Mouse (Mus musculus) hindbrain, embryonic 11.5 days (tissue): ENCODE measurements around the gene Rrp8. TPM values are rescaled to one million over a fixed set of nuclear protein-coding genes. Genes with fewer than 3 reads are reported as not detected.

Source experiments
- ATAC-seq: fragments of 200-750 bp; cut with Nextera tagmentation; 2 replicates; pipeline ENCODE4 v1.8.0; 2017; ENCODE audit warnings: mild to moderate bottlenecking, moderate TSS enrichment, moderate library complexity; ENCODE audit not compliant: low FRiP score
- DNase-seq: peaks from one replicate; pipeline ENCODE4 v3.0.0-alpha.2; 2015; ENCODE audit warnings: low spot score
- H3K27ac ChIP-seq: fragments of 300-500 bp; sonication (generic); 2 replicates; pipeline ENCODE4 v1.5.1; 2014; ENCODE audit warnings: mild to moderate bottlenecking, low read depth, low read length
- H3K27me3 ChIP-seq: fragments of 300-500 bp; sonication (generic); 2 replicates; pipeline ENCODE4 v1.6.1; 2014; ENCODE audit warnings: mild to moderate bottlenecking, low read length, moderate library complexity, mixed read lengths; ENCODE audit not compliant: control insufficient read depth, insufficient read depth
- H3K36me3 ChIP-seq: fragments of 300-500 bp; sonication (generic); 2 replicates; pipeline ENCODE4 v1.6.1; 2014; ENCODE audit warnings: mild to moderate bottlenecking, low read length, moderate library complexity, mixed read lengths; ENCODE audit not compliant: control insufficient read depth, insufficient read depth
- H3K4me1 ChIP-seq: fragments of 300-500 bp; sonication (generic); replicated peaks from 2 replicates; pipeline ENCODE4 v1.6.1; 2014; ENCODE audit warnings: low read length, mixed read lengths; ENCODE audit not compliant: control insufficient read depth, insufficient read depth
- H3K4me2 ChIP-seq: fragments of 300-500 bp; sonication (generic); replicated peaks from 2 replicates; pipeline ENCODE4 v1.6.1; 2014; ENCODE audit warnings: mild to moderate bottlenecking, low read depth, low read length
- H3K4me3 ChIP-seq: fragments of 300-500 bp; sonication (generic); 2 replicates; pipeline ENCODE4 v1.5.1; 2014; ENCODE audit warnings: low read depth, low read length
- H3K9ac ChIP-seq: fragments of 300-500 bp; sonication (generic); 2 replicates; pipeline ENCODE4 v1.6.1; 2014; ENCODE audit warnings: low read depth, low read length
- H3K9me3 ChIP-seq: fragments of 300-500 bp; sonication (generic); 2 replicates; pipeline ENCODE4 v1.6.1; 2016; ENCODE audit warnings: low read length; ENCODE audit not compliant: control insufficient read depth
- WGBS: fragments of 180-500 bp; shearing (Covaris S2); extraction: QIAGEN DNeasy Blood & Tissue Kit; methylation state at CpG from one replicate; pipeline ENCODE4 v1.1.7; 2014; 5-methylcytosine and 5-hydroxymethylcytosine counted together
- polyA plus RNA-seq: library from polyadenylated mRNA; unstranded; fragments of >200 nt; fragmentation: Nextera tagmentation; extraction: Ambion mirVana; gene quantifications from 2 replicates; pipeline ENCODE4 v1.2.1, GENCODE M21; 2014

The Rrp8 gene
- 33.1 and 44.1 TPM in 2 replicates for polyA plus RNA-seq

GRCm38 (mm10) chr7:105736911-105737521 lies at the start of gene Rrp8:
Gene Rrp8, minus strand, starts transcription at chr7:105737385.
- no peak for DNase-seq
- Histone ChIP-seq H3K9me3 (no peaks in the 10 kb centered on the region), H3K4me1 (peaks cover 4% of the 10 kb centered on the region; the same call in 1 of the 2 replicates), H3K36me3 (peaks cover 2% of the 10 kb centered on the region; the same call in 1 of the 2 replicates), H3K27ac (peak within 1 kb of the TSS; percentile 66), H3K4me3 (peak within 1 kb of the TSS; percentile 73), H3K27me3 (no peaks in the 10 kb centered on the region), H3K9ac (peak within 1 kb of the TSS; percentile 90), H3K4me2 (peak within 1 kb of the TSS; percentile 61)
- no peak for ATAC-seq
- WGBS = under 1% methylated on average over 30 of the region's 30 CpGs

- Histone ChIP-seq H3K9ac (peak overlapping the region; percentile 98), H3K9me3 (no peaks in the 10 kb centered on the region), H3K27me3 (no peaks in the 10 kb centered on the region), H3K36me3 (no peaks in the 10 kb centered on the region), H3K4me2 (peak overlapping the region; percentile 74), H3K27ac (peak overlapping the region; percentile 94), H3K4me3 (peak overlapping the region; percentile 95), H3K4me1 (peaks cover 2% of the 10 kb centered on the region; the same call in 1 of the 2 replicates)
- ATAC-seq = peak; percentile 79
- 10% methylated on average over 16 of the region's 20 CpGs for WGBS
- peak; percentile 62 for DNase-seq
Measured at GRCm38 (mm10) chr7:105786506-105787284, 49.5 kb upstream of the Rrp8 start.

DNA sequence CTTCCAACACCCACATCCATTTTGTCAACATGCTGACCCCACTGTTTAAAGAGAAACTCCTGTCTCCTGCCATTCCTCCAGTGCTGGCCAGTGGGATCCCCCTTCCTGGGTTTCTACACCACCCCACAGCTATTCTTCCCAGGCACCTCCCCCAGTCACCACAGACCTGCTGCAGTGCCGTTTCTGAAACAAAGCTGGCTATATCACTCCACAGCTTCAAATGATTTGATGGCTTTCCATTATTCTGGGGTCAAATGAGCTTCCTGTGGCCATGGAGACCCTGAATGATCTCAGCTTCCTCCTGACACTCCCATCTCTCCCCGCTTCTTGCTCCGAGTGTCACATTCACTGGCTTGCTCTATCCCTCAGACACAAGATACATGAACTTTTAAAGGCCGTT lies 47.4 kb upstream of the Rrp8 start:
- WGBS = 19% methylated on average over 4 of the region's 4 CpGs
- peak overlapping the region; percentile 17; the same call in 1 of the 2 replicates for H3K9ac ChIP-seq
- H3K4me2 ChIP-seq = no peak overlapping the region; the same call in 1 of the 2 replicates
- ATAC-seq (no peak), DNase-seq (no peak)
- no peak overlapping the region for H3K27ac ChIP-seq
- H3K36me3 ChIP-seq = no peaks in the 10 kb centered on the region
- no peak overlapping the region for H3K4me3 ChIP-seq
- no peaks in the 10 kb centered on the region for H3K9me3 ChIP-seq
- peaks cover 2% of the 10 kb centered on the region; the same call in 1 of the 2 replicates for H3K4me1 ChIP-seq
- H3K27me3 ChIP-seq = no peaks in the 10 kb centered on the region

DNA sequence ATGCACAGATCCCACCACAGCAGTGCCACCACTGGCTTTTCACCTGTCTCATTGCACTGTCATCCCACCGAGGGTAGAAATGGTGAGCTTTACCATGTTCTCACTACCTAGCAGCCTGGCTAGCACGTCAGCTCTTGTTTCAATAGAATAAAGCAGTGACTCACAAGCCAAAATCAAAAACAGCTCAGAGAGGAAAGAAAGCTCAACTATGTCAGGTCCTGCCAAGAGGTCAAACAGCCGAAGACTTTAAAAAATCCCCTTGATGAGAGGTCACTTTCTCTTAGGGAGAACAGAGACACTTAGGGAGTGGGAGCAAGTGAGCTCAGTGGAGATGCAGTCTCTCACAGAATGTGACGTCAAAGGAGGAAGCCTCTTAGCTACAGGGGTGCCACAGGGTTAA lies 46.7 kb upstream of the Rrp8 start:
- H3K9me3 ChIP-seq = no peaks in the 10 kb centered on the region
- no peak for DNase-seq
- H3K4me2 ChIP-seq = no peak overlapping the region
- no peak overlapping the region for H3K4me3 ChIP-seq
- H3K27me3 ChIP-seq = no peaks in the 10 kb centered on the region
- WGBS = 43% methylated on average over 4 of the region's 4 CpGs
- no peak overlapping the region for H3K27ac ChIP-seq
- H3K9ac ChIP-seq = no peak overlapping the region
- peaks cover 3% of the 10 kb centered on the region; the same call in 1 of the 2 replicates for H3K4me1 ChIP-seq
- H3K36me3 ChIP-seq = no peaks in the 10 kb centered on the region
- no peak for ATAC-seq

- Histone ChIP-seq H3K9ac (peak overlapping the region; percentile 29; the same call in 1 of the 2 replicates), H3K36me3 (no peaks in the 10 kb centered on the region)
- 48% methylated on average over 4 of the region's 4 CpGs for WGBS
Measured at GRCm38 (mm10) chr7:105778553-105779265, 41.5 kb upstream of the Rrp8 start.

GRCm38 (mm10) chr7:105777797-105778552 lies 40.8 kb upstream of the Rrp8 start:
- Histone ChIP-seq H3K4me2 (peak overlapping the region; percentile 25; the same call in 1 of the 2 replicates), H3K27ac (peak overlapping the region; percentile 72; the same call in 1 of the 2 replicates), H3K4me1 (peaks cover 5% of the 10 kb centered on the region), H3K27me3 (no peaks in the 10 kb centered on the region), H3K4me3 (no peak overlapping the region; the same call in 1 of the 2 replicates), H3K9ac (no peak overlapping the region), H3K9me3 (no peaks in the 10 kb centered on the region), H3K36me3 (peaks cover under 1% of the 10 kb centered on the region)
- DNase-seq (peak; percentile 71), ATAC-seq (peak; percentile 59)
- WGBS = 42% methylated on average over 13 of the region's 13 CpGs

More at GRCm38 (mm10) chr7:105778553-105779265, 41.5 kb upstream of the Rrp8 start:
- no peaks in the 10 kb centered on the region for H3K27me3 ChIP-seq
- no peak overlapping the region for H3K4me3 ChIP-seq
- DNase-seq (no peak), ATAC-seq (peak; percentile 77)
- no peak overlapping the region for H3K4me2 ChIP-seq
- H3K27ac ChIP-seq = peak overlapping the region; percentile 72
- peaks cover 5% of the 10 kb centered on the region for H3K4me1 ChIP-seq
- no peaks in the 10 kb centered on the region for H3K9me3 ChIP-seq

DNA sequence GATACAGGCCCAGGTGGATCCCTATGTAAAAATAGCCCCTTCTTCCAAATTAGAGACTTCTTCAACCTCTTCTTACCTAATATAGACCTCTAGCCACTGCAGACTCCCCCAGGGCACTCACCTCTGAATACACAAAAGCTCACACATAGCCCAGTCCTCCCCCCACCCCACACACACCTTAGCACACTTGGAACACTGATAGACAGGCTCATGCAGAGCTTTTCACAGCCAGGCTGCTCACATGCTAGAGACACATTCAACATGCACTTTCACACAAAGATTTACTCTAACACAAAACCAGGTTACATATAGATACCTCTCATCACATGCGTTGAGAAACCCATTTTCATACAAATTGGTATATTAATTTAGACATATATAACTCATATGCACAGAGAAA lies 40.1 kb upstream of the Rrp8 start:
- H3K36me3 ChIP-seq = peaks cover 7% of the 10 kb centered on the region
- ATAC-seq (no peak), DNase-seq (no peak)
- no peak overlapping the region for H3K4me3 ChIP-seq
- WGBS = 94% methylated on average over 1 of the region's 1 CpGs
- H3K27ac ChIP-seq = no peak overlapping the region
- H3K4me2 ChIP-seq = no peak overlapping the region
- no peaks in the 10 kb centered on the region for H3K27me3 ChIP-seq
- peaks cover 5% of the 10 kb centered on the region for H3K4me1 ChIP-seq
- no peaks in the 10 kb centered on the region for H3K9me3 ChIP-seq
- H3K9ac ChIP-seq = no peak overlapping the region

DNA sequence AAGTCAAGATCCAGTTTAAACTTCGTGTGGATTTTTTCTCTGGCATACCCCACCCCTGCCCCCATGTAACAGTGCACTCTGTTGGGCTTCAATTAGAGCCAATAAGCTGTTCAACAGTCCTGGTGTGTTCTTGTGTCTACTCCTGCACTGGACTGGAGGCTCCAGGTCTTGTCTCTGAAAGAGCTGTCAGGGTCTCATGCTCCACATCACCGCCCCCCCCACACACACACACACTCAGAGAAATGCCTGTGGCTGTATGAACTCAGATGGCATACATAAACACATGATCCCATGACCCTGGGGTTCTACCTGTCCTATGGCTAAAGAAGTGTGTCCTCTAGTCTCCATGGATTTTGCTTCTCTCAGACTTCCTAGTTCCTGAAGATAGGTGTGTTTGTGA lies 38.8 kb upstream of the Rrp8 start:
- Histone ChIP-seq H3K4me1 (peaks cover 5% of the 10 kb centered on the region), H3K9me3 (no peaks in the 10 kb centered on the region), H3K4me2 (no peak overlapping the region), H3K27me3 (no peaks in the 10 kb centered on the region), H3K36me3 (peaks cover 8% of the 10 kb centered on the region), H3K9ac (no peak overlapping the region), H3K27ac (no peak overlapping the region), H3K4me3 (no peak overlapping the region)
- ATAC-seq = no peak
- WGBS = 94% methylated on average over 2 of the region's 2 CpGs
- no peak for DNase-seq
